Comparison of ENCODE assay signal across 21 mouse cellular contexts in the genomic region with DNA sequence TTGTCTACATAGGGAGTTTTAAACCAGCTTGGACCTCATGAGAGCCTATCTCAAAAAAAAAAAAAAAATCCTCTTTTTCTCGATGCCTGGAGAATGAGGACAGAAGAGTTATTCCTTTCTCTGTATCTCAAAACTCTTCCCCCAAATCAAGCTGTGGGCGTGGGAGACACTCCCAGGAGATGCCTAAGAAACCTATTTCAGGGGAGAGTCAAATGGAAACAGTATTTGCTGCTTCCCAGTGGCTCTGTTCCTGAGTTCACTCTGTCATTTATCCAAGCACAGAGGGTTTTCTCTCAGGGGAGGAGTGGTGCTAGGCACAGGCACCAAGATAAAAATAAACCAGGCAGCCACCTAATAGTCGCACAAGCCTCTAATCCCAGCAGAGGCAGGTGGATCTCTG. TPM values are rescaled to one million over a fixed set of nuclear protein-coding genes. Genes with fewer than 3 reads are reported as not detected.
"Had no signal": no experiment of that assay in that cellular context is flagged by ENCODE, and none has a peak within 500 bp of the region (broad histone marks: within the 10 kb centered on the region; RNA-seq: fewer than 3 reads in every experiment).

No protein-coding gene starts in this region.

- H3K27ac ChIP-seq: kidney, postnatal 0 days; limb, embryonic 12.5 days; limb, embryonic 15.5 days; liver, embryonic 14.5 days; macrophage; midbrain, embryonic 12.5 days; midbrain, embryonic 15.5 days; neural tube, embryonic 12.5 days; neural tube, embryonic 15.5 days; stomach, postnatal 0 days had no signal

- H3K9me3 ChIP-seq: limb, embryonic 15.5 days; midbrain, embryonic 15.5 days; neural tube, embryonic 15.5 days had no signal

- H3K36me3 ChIP-seq: limb, embryonic 12.5 days; limb, embryonic 15.5 days; midbrain, embryonic 12.5 days; midbrain, embryonic 15.5 days; neural tube, embryonic 12.5 days; neural tube, embryonic 15.5 days had no signal

- H3K4me3 ChIP-seq: limb, embryonic 12.5 days; limb, embryonic 15.5 days; midbrain, embryonic 12.5 days; midbrain, embryonic 15.5 days; neural tube, embryonic 12.5 days; neural tube, embryonic 15.5 days had no signal

- ATAC-seq: liver, postnatal 0 days; lung, postnatal 0 days; midbrain, embryonic 15.5 days had no signal

- DNase-seq: kidney, adult 2 months; kidney, postnatal 25 days; left cerebral cortex, postnatal 4 days; liver, postnatal 0 days; lung, embryonic 14.5 days; right cerebral cortex, postnatal 25 days; thymus, adult 2 months; thymus, postnatal 14 days; thymus, postnatal 4 days had no signal

- H3K4me2 ChIP-seq: limb, embryonic 12.5 days; limb, embryonic 15.5 days; liver, embryonic 11.5 days; lung, embryonic 14.5 days; midbrain, embryonic 12.5 days; midbrain, embryonic 15.5 days; neural tube, embryonic 12.5 days; neural tube, embryonic 15.5 days had no signal

- H3K9ac ChIP-seq: limb, embryonic 12.5 days; limb, embryonic 15.5 days; liver, embryonic 14.5 days; liver, postnatal 0 days; lung, embryonic 14.5 days; midbrain, embryonic 12.5 days; midbrain, embryonic 15.5 days; neural tube, embryonic 12.5 days; neural tube, embryonic 15.5 days had no signal

- H3K27me3 ChIP-seq: midbrain, embryonic 12.5 days; midbrain, embryonic 15.5 days; neural tube, embryonic 12.5 days; neural tube, embryonic 15.5 days had no signal

RNA-seq across cellular contexts. Expression of a gene that starts 5.3 kb away (rescaled TPM):
- polyA plus RNA-seq: macrophage had no signal
